Mouse (Mus musculus): ENCODE measurements around the gene Rsf1. TPM values are rescaled to one million over a fixed set of nuclear protein-coding genes. Genes with fewer than 3 reads are reported as not detected.

Rsf1 gene
- polyA plus RNA-seq, 1 experiment from 2014 or later = 25.7 TPM

Other genes starting within 250 kb of the Rsf1 start
- gene Usp35, start 247.9 kb upstream of the Rsf1 start, polyA plus RNA-seq (2014; fragmentation: Nextera tagmentation; extraction: Ambion mirVana) = 2.8 and 2.9 TPM in 2 replicates
- 4.7 and 4.8 TPM in 2 replicates for gene Kctd21, start 247.6 kb upstream of the Rsf1 start, polyA plus RNA-seq (2014; fragmentation: Nextera tagmentation; extraction: Ambion mirVana)
- gene Alg8, start 208.3 kb upstream of the Rsf1 start, polyA plus RNA-seq (2014; fragmentation: Nextera tagmentation; extraction: Ambion mirVana) = 44.1 and 44.6 TPM in 2 replicates
- 307 and 339 TPM in 2 replicates for gene Ndufc2, start 179.9 kb upstream of the Rsf1 start, polyA plus RNA-seq (2014; fragmentation: Nextera tagmentation; extraction: Ambion mirVana)
- gene Thrsp, start 162.2 kb upstream of the Rsf1 start, polyA plus RNA-seq (2014; fragmentation: Nextera tagmentation; extraction: Ambion mirVana) = 0.28 TPM in 1 of 2 replicates, not detected in the other
- 0.87 and 1.3 TPM in 2 replicates for gene Kctd14, start 128.6 kb upstream of the Rsf1 start, polyA plus RNA-seq (2014; fragmentation: Nextera tagmentation; extraction: Ambion mirVana)
- 63.4 and 71.5 TPM in 2 replicates for gene Ints4, start 98.9 kb upstream of the Rsf1 start, polyA plus RNA-seq (2014; fragmentation: Nextera tagmentation; extraction: Ambion mirVana)
- 30.5 and 34.3 TPM in 2 replicates for gene Aamdc, start 392 bp upstream of the Rsf1 start, polyA plus RNA-seq (2014; fragmentation: Nextera tagmentation; extraction: Ambion mirVana)
- 250 and 257 TPM in 2 replicates for gene Clns1a, start 116.7 kb downstream of the Rsf1 start, polyA plus RNA-seq (2014; fragmentation: Nextera tagmentation; extraction: Ambion mirVana)
- 4.6 and 4.8 TPM in 2 replicates for gene Aqp11, start 158.4 kb downstream of the Rsf1 start, polyA plus RNA-seq (2014; fragmentation: Nextera tagmentation; extraction: Ambion mirVana)
- gene Pak1, start 208.7 kb downstream of the Rsf1 start, polyA plus RNA-seq (2014; fragmentation: Nextera tagmentation; extraction: Ambion mirVana) = 72.2 and 87.2 TPM in 2 replicates

Data from forebrain, embryonic 11.5 days (tissue).